In the genomic region with DNA sequence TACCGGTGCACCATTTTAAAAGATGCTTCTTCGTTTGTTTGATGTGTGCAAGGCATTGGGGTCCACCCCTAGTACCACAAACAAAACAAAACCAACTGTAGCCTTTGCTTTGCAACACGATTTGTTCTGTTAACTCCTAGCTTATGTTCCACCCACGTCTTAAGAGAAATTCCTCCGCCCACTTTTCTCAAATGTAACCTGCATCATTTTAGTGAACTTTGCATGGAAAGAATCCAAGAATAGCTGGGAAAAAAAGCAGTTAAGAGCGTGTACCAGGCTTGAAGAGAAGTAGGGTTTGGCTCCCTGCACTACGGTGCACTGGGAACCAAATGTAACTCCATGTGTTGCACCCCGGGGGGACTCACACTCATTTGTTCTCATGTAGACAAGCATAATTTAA, we compare ENCODE assay signal across 9 mouse cellular contexts. TPM values are rescaled to one million over a fixed set of nuclear protein-coding genes. Genes with fewer than 3 reads are reported as not detected.
DNase-seq lines count a peak whose midpoint lies in the region; ATAC-seq and TF ChIP-seq lines count a peak whose summit lies in the region.
"Had no signal": no experiment of that assay in that cellular context is flagged by ENCODE, and none has a peak within 500 bp of the region (broad histone marks: within the 10 kb centered on the region; RNA-seq: fewer than 3 reads in every experiment).

No protein-coding gene starts in this region.

- H3K4me3 ChIP-seq in liver, adult 2 months (ENCODE audit: insufficient read depth, low read depth, low read length), result peak overlapping the region; percentile 29; the same call in 1 of the 2 replicates
- H3K4me3 ChIP-seq in hindbrain, embryonic 15.5 days, result peak overlapping the region; percentile 93
- peak overlapping the region; percentile 52 for H3K4me3 ChIP-seq in myocyte

- no peaks in the 10 kb centered on the region for H3K9me3 ChIP-seq in hindbrain, embryonic 15.5 days

- peak overlapping the region; percentile 83 for H3ac ChIP-seq in myocyte (ENCODE audit: control insufficient read depth, insufficient read length)

- TF ChIP-seq CTCF in liver, adult 2 months (IDR thresholded peaks at IDR 0.05; ENCODE audit: low read depth, low read length), result no peak

- 5% methylated on average over 8 of the region's 8 CpGs for WGBS in liver, adult 2 months
- 20% methylated on average over 8 of the region's 8 CpGs for WGBS in hindbrain, embryonic 15.5 days

- TF ChIP-seq POLR2A in liver, adult 2 months (IDR thresholded peaks at IDR 0.05; ENCODE audit: extremely low read depth, insufficient read depth, low read length), result no peak
- no peak for TF ChIP-seq POLR2A in myocyte (IDR thresholded peaks at IDR 0.05; ENCODE audit: insufficient read length, low read depth)

- no peak overlapping the region for H3K27ac ChIP-seq in liver, adult 2 months (replicated peaks; ENCODE audit: insufficient read depth, low read depth, low read length)
- H3K27ac ChIP-seq in hindbrain, embryonic 15.5 days (replicated peaks), result no peak overlapping the region

- peak; percentile 43 for DNase-seq in liver, adult 2 months (ENCODE audit: extremely low read depth, low read depth, low spot score)
- DNase-seq in liver, result no peak
- DNase-seq in brain, adult 2 months (ENCODE audit: low read depth, low spot score), result peak; percentile 37
- no peak for DNase-seq in cerebellum, postnatal 14 days
- no peak for DNase-seq in ovary, postnatal 36 days (ENCODE audit: low spot score)
- no peak for DNase-seq in thymus, postnatal 4 days
- DNase-seq: cerebellum, adult 11 months had no signal

- no peak for ATAC-seq in hindbrain, embryonic 15.5 days (ENCODE audit: low FRiP score, low read depth)

- H3K4me1 ChIP-seq in liver, adult 2 months (ENCODE audit: control insufficient read depth, insufficient read depth, low read length), result peaks cover 8% of the 10 kb centered on the region
- peaks cover 23% of the 10 kb centered on the region for H3K4me1 ChIP-seq in hindbrain, embryonic 15.5 days (replicated peaks)

- H3K79me2 ChIP-seq in liver, adult 2 months (ENCODE audit: control insufficient read depth, insufficient read depth, low read length), result peaks cover 34% of the 10 kb centered on the region; the same call in 1 of the 2 replicates
- peaks cover 58% of the 10 kb centered on the region for H3K79me2 ChIP-seq in myocyte (ENCODE audit: control insufficient read depth, insufficient read depth)

- peak overlapping the region; percentile 46; the same call in 1 of the 2 replicates for H3K9ac ChIP-seq in liver, adult 2 months (ENCODE audit: low read depth, low read length)
- H3K9ac ChIP-seq in hindbrain, embryonic 15.5 days, result peak overlapping the region; percentile 99

- peak overlapping the region; percentile 58 for H3K4me2 ChIP-seq in hindbrain, embryonic 15.5 days
- H3K4me2 ChIP-seq in myocyte (ENCODE audit: low read depth), result peak overlapping the region; percentile 91

- H3K27me3 ChIP-seq in liver, adult 2 months (ENCODE audit: control insufficient read depth, insufficient read depth, low read length), result no peaks in the 10 kb centered on the region
- no peaks in the 10 kb centered on the region for H3K27me3 ChIP-seq in hindbrain, embryonic 15.5 days
- H3K27me3 ChIP-seq in myocyte (ENCODE audit: control insufficient read depth, insufficient read depth, insufficient read length), result no peaks in the 10 kb centered on the region

- peaks cover 3% of the 10 kb centered on the region; the same call in 1 of the 2 replicates for H3K36me3 ChIP-seq in liver, adult 2 months (ENCODE audit: control insufficient read depth, insufficient read depth, low read length)
- peaks cover 3% of the 10 kb centered on the region; the same call in 1 of the 2 replicates for H3K36me3 ChIP-seq in hindbrain, embryonic 15.5 days
- H3K36me3 ChIP-seq in myocyte (ENCODE audit: control insufficient read depth, insufficient read depth), result no peaks in the 10 kb centered on the region

TF ChIP-seq in myocyte, 11 proteins besides CTCF, POLR2A, EP300 and RAD21:
- TF ChIP-seq CEBPB (IDR thresholded peaks at IDR 0.05; ENCODE audit: insufficient read depth, poor library complexity, severe bottlenecking) (no peak), POLR2AphosphoS2 (IDR thresholded peaks at IDR 0.05; ENCODE audit: insufficient read length, low read depth) (no peak), E2F4 (IDR thresholded peaks at IDR 0.05; ENCODE audit: insufficient read depth) (no peak), USF1 (IDR thresholded peaks at IDR 0.05; ENCODE audit: low read depth) (no peak), TCF12 (IDR thresholded peaks at IDR 0.05; ENCODE audit: insufficient read depth, poor library complexity, severe bottlenecking) (no peak), TCF3 (IDR thresholded peaks at IDR 0.05; ENCODE audit: insufficient read length, low read depth) (no peak)
TF ChIP-seq in myocyte: peak in this region for 0.

RNA-seq across cellular contexts. Expression of a gene that starts 1.2 kb away (rescaled TPM):
- 17.1 and 23.0 TPM in 2 replicates for total RNA-seq in liver, adult 2 months (2014; rRNA removed)
- 12.3 and 12.9 TPM in 2 replicates for polyA plus RNA-seq in liver, adult 2 months (2012; rRNA removed)
- 74.1 and 76.9 TPM in 2 replicates for polyA plus RNA-seq in hindbrain, embryonic 15.5 days (2015; fragmentation: Nextera tagmentation; extraction: Ambion mirVana)
- polyA plus RNA-seq in myocyte (2012; fragmentation: generic; extraction: Trizol), result 18.2 TPM

RNA-seq across cellular contexts. Expression of a gene that starts 20.3 kb away (rescaled TPM):
- 99.1 and 101 TPM in 2 replicates for total RNA-seq in liver, adult 2 months (2014; rRNA removed)
- 74.1 and 77.6 TPM in 2 replicates for polyA plus RNA-seq in liver, adult 2 months (2012; rRNA removed)
- polyA plus RNA-seq in hindbrain, embryonic 15.5 days (2015; fragmentation: Nextera tagmentation; extraction: Ambion mirVana), result 136 and 142 TPM in 2 replicates
- 41.7 TPM for polyA plus RNA-seq in myocyte (2012; fragmentation: generic; extraction: Trizol)

RNA-seq across cellular contexts. Expression of a gene that starts 33.1 kb away (rescaled TPM):
- total RNA-seq in liver, adult 2 months (2014; rRNA removed), result 36.0 and 40.7 TPM in 2 replicates
- polyA plus RNA-seq in liver, adult 2 months (2012; rRNA removed), result 32.7 and 44.9 TPM in 2 replicates
- 22.5 and 27.3 TPM in 2 replicates for polyA plus RNA-seq in hindbrain, embryonic 15.5 days (2015; fragmentation: Nextera tagmentation; extraction: Ambion mirVana)
- polyA plus RNA-seq in myocyte (2012; fragmentation: generic; extraction: Trizol), result 57.4 TPM

RNA-seq across cellular contexts. Expression of a gene that starts 59.3 kb away (rescaled TPM):
- 14.6 and 18.6 TPM in 2 replicates for total RNA-seq in liver, adult 2 months (2014; rRNA removed)
- 5.5 and 6.8 TPM in 2 replicates for polyA plus RNA-seq in liver, adult 2 months (2012; rRNA removed)
- 23.9 and 24.1 TPM in 2 replicates for polyA plus RNA-seq in hindbrain, embryonic 15.5 days (2015; fragmentation: Nextera tagmentation; extraction: Ambion mirVana)
- 8.7 TPM for polyA plus RNA-seq in myocyte (2012; fragmentation: generic; extraction: Trizol)

Comparison
In these comparisons a context has a peak if more than half of its experiments do, and no peak if none do; other contexts are left out.
1. DNase-seq: peak in liver, adult 2 months (single experiment) and brain, adult 2 months (single experiment); none in liver (single experiment), cerebellum, postnatal 14 days (0 of 2), ovary, postnatal 36 days (single experiment) and thymus, postnatal 4 days (single experiment).
2. H3K4me3 ChIP-seq: peak in every context shown above with its lines; median percentile 93 in hindbrain, embryonic 15.5 days; 52 in myocyte; 29 in liver, adult 2 months.